Mouse (Mus musculus) lung, embryonic 14.5 days (tissue): ENCODE data around the gene Fam20c. TPM values are rescaled to one million over a fixed set of nuclear protein-coding genes. Genes with fewer than 3 reads are reported as not detected.

ENCODE experiments used
- ATAC-seq: fragments of 200-750 bp; cut with Nextera tagmentation; 2 replicates; pipeline ENCODE4 v1.8.0; 2017; ENCODE audit warnings: mild to moderate bottlenecking, moderate TSS enrichment, moderate library complexity; ENCODE audit not compliant: insufficient read depth
- DNase-seq: peaks from one replicate; pipeline ENCODE4 v3.0.0-alpha.2; 2015
- H3K27ac ChIP-seq: fragments of 300-500 bp; sonication (generic); 2 replicates; pipeline ENCODE4 v1.5.1; 2014; ENCODE audit warnings: low read depth, mild to moderate bottlenecking, moderate library complexity
- H3K27me3 ChIP-seq: fragments of 300-500 bp; sonication (generic); 2 replicates; pipeline ENCODE4 v1.6.1; 2014; ENCODE audit warnings: low read length, control low read depth; ENCODE audit not compliant: insufficient read depth
- H3K36me3 ChIP-seq: fragments of 300-500 bp; sonication (generic); 2 replicates; pipeline ENCODE4 v1.6.1; 2014; ENCODE audit warnings: control low read depth; ENCODE audit not compliant: insufficient read depth
- H3K4me1 ChIP-seq: fragments of 300-500 bp; sonication (generic); 2 replicates; pipeline ENCODE4 v1.6.1; 2014; ENCODE audit warnings: antibody characterized with exemption, control low read depth; ENCODE audit not compliant: insufficient read depth
- H3K4me2 ChIP-seq: fragments of 300-500 bp; sonication (generic); 2 replicates; pipeline ENCODE4 v1.6.1; 2014; ENCODE audit warnings: mild to moderate bottlenecking
- H3K4me3 ChIP-seq: fragments of 300-500 bp; sonication (generic); 2 replicates; pipeline ENCODE4 v1.5.1; 2014; ENCODE audit warnings: low read depth, low read length
- H3K9ac ChIP-seq: fragments of 300-500 bp; sonication (generic); 2 replicates; pipeline ENCODE4 v1.6.1; 2014
- H3K9me3 ChIP-seq: fragments of 300-500 bp; sonication (generic); 2 replicates; pipeline ENCODE4 v1.6.1; 2016; ENCODE audit warnings: low read depth, low read length, control low read depth
- CTCF ChIP-seq: IDR thresholded peaks from 2 replicates; pipeline ENCODE4 v1.5.1; 2016; ENCODE audit warnings: antibody characterized with exemption, low read depth
- WGBS: fragments of 180-500 bp; shearing (Covaris S2); extraction: QIAGEN DNeasy Blood & Tissue Kit; methylation state at CpG from one replicate; pipeline ENCODE4 v1.1.7; 2014; 5-methylcytosine and 5-hydroxymethylcytosine counted together
- polyA plus RNA-seq: library from polyadenylated mRNA; unstranded; fragments of >200 nt; fragmentation: Nextera tagmentation; extraction: Ambion mirVana; gene quantifications from 2 replicates; pipeline ENCODE4 v1.2.1, GENCODE M21; 2014

Gene Fam20c
- polyA plus RNA-seq, 1 experiment from 2014 or later, result 8.4 TPM

DNA sequence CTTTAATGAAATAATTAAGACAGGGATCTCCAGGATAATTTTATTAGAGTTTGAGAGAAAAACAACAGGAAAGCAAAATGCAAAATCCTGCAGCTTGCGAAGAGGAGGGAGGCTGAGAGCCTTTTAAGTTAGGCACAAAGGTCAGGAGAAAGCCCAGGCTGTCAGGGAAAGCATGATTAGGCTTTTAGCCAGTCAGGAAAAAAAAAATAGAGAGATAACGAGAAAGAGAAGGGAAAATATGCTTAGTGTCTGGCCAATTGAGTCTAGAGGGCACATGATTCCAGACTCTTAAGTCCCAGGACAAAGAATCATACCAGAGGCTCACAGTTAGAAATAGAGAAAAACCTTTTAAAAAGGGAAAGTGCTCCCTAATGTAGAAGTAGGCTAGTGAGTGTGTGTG, 10.7 kb upstream of the Fam20c start:
- no peak overlapping the region for H3K9ac ChIP-seq

DNA sequence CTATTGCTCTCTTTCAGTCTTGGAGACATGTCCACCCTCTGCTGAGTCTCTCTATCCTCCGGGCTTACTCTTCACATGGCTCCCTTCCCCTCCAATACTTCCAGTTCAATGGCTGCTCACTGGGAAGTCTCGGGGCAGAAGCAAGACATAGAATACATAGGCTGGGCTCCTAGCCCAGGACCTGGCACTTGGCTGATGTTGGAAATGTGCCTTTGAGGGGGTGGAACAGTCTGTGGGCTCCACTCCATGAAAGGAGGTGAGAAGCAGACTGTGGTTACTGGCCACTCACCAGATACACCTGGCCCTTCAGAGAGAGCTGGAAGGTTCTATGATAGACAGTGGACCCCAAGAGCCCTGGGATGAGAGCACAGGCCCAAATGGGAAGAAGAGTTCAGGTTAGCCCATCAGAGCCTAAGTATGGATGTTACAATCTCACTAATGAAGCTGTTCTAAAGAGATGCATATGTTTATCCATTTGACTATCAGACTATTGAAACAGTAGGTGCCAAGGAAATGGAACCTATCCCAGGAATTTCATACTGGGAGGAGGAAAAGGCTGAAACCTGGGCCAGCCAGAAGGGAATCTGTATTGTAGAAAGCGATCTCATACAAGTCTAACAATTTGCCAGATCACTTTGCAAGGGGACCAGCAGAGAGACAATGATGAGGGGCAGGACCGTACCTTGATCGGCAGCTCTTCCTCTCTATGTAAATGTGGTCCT, 8.8 kb upstream of the Fam20c start:
- no peak overlapping the region for H3K27ac ChIP-seq
- H3K27me3 ChIP-seq, result no peaks in the 10 kb centered on the region
- H3K9me3 ChIP-seq, result no peaks in the 10 kb centered on the region
- no peak for TF ChIP-seq CTCF
- H3K4me3 ChIP-seq, result no peak overlapping the region
- H3K4me1 ChIP-seq, result no peaks in the 10 kb centered on the region
- no peak overlapping the region for H3K9ac ChIP-seq
- no peak overlapping the region for H3K4me2 ChIP-seq
- WGBS, result 91% methylated on average over 5 of the region's 5 CpGs
- no peak for ATAC-seq
- DNase-seq, result no peak
- H3K36me3 ChIP-seq, result no peaks in the 10 kb centered on the region

More for the DNA sequence above, 10.7 kb upstream of the Fam20c start:
- no peak for TF ChIP-seq CTCF
- Histone ChIP-seq H3K4me1 (no peaks in the 10 kb centered on the region), H3K4me2 (no peak overlapping the region), H3K4me3 (no peak overlapping the region), H3K27me3 (no peaks in the 10 kb centered on the region), H3K36me3 (no peaks in the 10 kb centered on the region), H3K9me3 (no peaks in the 10 kb centered on the region), H3K27ac (no peak overlapping the region)
- WGBS, result 26% methylated on average over 2 of the region's 2 CpGs
- DNase-seq (no peak), ATAC-seq (no peak)

GRCm38 (mm10) chr5:138753269-138753668, 1.0 kb upstream of the Fam20c start:
- Histone ChIP-seq H3K4me3 (0 out of 2 replicates have a peak overlapping the region, but pooled peaks have one; percentile 65), H3K9ac (no peak overlapping the region), H3K36me3 (no peaks in the 10 kb centered on the region), H3K4me1 (peaks cover 15% of the 10 kb centered on the region), H3K27me3 (peaks cover 31% of the 10 kb centered on the region), H3K27ac (0 out of 2 replicates have a peak overlapping the region, but pooled peaks have one; percentile 90), H3K4me2 (peak overlapping the region; percentile 91), H3K9me3 (no peaks in the 10 kb centered on the region)
- ATAC-seq, result no peak
- no peak for TF ChIP-seq CTCF
- 56% methylated on average over 4 of the region's 4 CpGs for WGBS
- DNase-seq, result no peak

DNA sequence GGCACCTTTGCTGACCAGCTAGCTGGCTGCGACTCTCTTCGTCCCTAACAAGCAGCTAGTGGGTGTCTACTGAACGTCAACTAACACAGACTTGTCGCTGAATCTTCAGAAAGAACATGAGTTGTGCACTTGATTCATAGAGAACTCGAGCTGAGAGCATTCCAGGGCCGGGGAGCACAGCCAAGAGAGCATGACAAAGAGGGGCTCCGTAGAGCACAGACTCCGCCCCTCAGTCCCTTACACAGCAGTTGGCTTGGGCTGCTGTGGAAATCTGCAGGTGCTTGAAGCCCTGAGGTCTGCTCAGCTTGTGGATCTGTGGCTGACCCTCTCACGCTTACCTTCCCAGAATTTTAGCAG, 390 bp upstream of the Fam20c start:
- H3K9me3 ChIP-seq, result no peaks in the 10 kb centered on the region
- 7% methylated on average over 9 of the region's 9 CpGs for WGBS
- no peaks in the 10 kb centered on the region for H3K36me3 ChIP-seq
- 0 out of 2 replicates have a peak, but pooled peaks have one; percentile 26 for ATAC-seq
- peak overlapping the region; percentile 91 for H3K4me2 ChIP-seq
- peaks cover 31% of the 10 kb centered on the region for H3K27me3 ChIP-seq
- TF ChIP-seq CTCF, result no peak
- DNase-seq, result peak; percentile 66
- H3K4me1 ChIP-seq, result peaks cover 15% of the 10 kb centered on the region
- peak overlapping the region; percentile 65 for H3K4me3 ChIP-seq
- peak overlapping the region; percentile 79 for H3K9ac ChIP-seq
- H3K27ac ChIP-seq, result peak overlapping the region; percentile 90

DNA sequence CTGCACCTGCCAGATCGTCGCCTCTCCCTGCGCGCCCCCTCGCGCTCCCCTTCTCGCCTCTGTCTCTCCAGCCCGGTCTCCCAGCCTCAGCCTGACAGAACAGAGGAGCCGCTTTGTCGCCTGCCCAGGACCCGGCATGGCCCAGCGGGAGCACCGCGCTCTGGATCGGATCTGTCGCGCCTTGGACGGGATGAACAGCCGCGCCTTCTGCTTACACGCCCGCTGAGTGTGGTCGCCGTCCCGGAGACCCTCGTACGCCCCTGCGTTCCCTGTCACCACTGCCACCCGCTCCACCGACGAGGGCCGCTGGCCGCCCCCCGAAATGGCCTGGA, 773 bp downstream of the Fam20c start:
- H3K27ac ChIP-seq, result no peak overlapping the region; the same call in 1 of the 2 replicates
- under 1% methylated on average over 33 of the region's 34 CpGs for WGBS
- peaks cover 15% of the 10 kb centered on the region for H3K4me1 ChIP-seq
- H3K9ac ChIP-seq, result peak overlapping the region; percentile 79
- ATAC-seq, result no peak
- H3K36me3 ChIP-seq, result no peaks in the 10 kb centered on the region; the same call in 1 of the 2 replicates
- no peak for DNase-seq
- peak overlapping the region; percentile 65 for H3K4me3 ChIP-seq
- no peak for TF ChIP-seq CTCF
- H3K27me3 ChIP-seq, result peaks cover 31% of the 10 kb centered on the region
- peak overlapping the region; percentile 91 for H3K4me2 ChIP-seq
- H3K9me3 ChIP-seq, result no peaks in the 10 kb centered on the region

DNA sequence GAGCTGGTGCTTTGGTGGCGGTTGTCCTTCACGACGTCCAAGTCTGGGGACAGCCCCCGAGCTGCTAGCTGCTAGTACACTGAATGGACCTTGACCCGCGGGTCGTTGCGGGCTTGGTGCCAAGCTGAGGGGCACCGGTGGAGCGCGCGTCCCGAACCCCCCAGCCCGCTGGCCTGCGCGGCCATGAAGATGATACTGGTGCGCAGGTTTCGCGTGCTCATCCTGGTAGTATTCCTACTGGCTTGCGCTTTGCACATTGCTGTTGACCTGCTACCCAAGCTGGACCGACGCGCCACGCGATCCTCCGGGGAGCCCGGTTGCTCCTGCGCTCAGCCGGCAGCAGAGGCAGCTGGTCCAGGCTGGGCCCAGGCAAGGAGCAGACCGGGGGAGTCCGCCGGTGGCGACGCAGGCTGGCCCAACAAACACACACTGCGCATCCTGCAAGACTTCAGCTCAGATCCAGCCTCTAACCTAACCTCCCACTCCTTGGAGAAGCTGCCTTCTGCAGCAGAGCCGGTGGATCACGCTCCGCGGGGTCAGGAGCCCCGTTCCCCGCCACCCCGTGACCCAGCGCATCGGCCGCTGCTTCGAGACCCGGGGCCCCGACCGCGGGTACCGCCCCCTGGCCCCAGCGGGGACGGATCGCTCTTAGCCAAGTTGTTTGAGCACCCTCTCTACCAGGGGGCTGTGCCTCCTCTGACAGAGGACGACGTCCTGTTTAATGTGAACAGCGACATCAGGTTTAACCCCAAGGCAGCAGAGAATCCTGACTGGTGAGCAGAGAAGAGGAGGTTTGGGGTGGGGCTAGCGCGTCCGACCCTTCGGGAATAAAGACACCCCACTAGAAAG, 1.4 kb downstream of the Fam20c start:
- peak overlapping the region; percentile 65 for H3K4me3 ChIP-seq
- peaks cover 31% of the 10 kb centered on the region for H3K27me3 ChIP-seq
- peak overlapping the region; percentile 37; the same call in 1 of the 2 replicates for H3K27ac ChIP-seq
- H3K9me3 ChIP-seq, result no peaks in the 10 kb centered on the region
- H3K36me3 ChIP-seq, result no peaks in the 10 kb centered on the region; the same call in 1 of the 2 replicates
- H3K4me2 ChIP-seq, result peak overlapping the region; percentile 91
- ATAC-seq (no peak), DNase-seq (peak; percentile 23)
- peaks cover 15% of the 10 kb centered on the region for H3K4me1 ChIP-seq
- under 1% methylated on average over 61 of the region's 61 CpGs for WGBS
- peak overlapping the region; percentile 79 for H3K9ac ChIP-seq
- no peak for TF ChIP-seq CTCF
